Mouse (Mus musculus) lung, postnatal 0 days (tissue): ENCODE data around the gene Gm20532.

Experiments
- CTCF ChIP-seq: IDR thresholded peaks from 2 replicates; pipeline ENCODE4 v1.5.1; 2016; ENCODE audit warnings: antibody characterized with exemption, mild to moderate bottlenecking
- EP300 ChIP-seq: IDR thresholded peaks from 2 replicates; pipeline ENCODE4 v1.6.1; 2016; ENCODE audit warnings: antibody characterized with exemption, mild to moderate bottlenecking, control low read depth

DNA sequence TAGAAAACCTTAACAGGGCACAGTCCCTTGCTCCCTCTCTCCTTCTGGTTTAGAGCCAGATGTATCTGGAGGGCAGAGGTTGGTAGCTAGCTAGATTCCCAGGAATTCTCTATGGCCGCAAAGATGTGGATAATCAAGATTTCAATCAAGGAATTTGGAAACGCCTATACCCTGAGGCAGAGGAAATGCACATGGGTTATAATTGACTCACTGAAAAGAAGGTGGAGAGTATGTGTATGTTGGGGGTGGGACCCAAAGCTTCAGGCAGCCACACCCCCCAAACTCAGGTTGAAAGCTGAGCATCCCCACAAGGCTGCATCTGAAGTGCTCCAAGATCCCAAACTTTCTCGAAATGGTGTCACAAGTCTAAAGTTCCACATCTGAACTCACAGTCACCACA is 12.0 kb downstream of the Gm20532 start:
- TF ChIP-seq CTCF (no peak), EP300 (no peak)
